Mouse (Mus musculus) left cerebral cortex, postnatal 4 days (tissue): ENCODE measurements at regions not wholly inside any gene's neighbourhood (a gene's known extent, or its start where the extent isn't known, plus 50 kb on each side); places are given as distances from the start of the nearest gene placed in this dataset.

Experiments
- DNase-seq: peaks from one replicate; pipeline ENCODE4 v3.0.0-alpha.2; 2022
- intact Hi-C: fragments of 180-260 bp; cut with DNase I; formaldehyde crosslinking; loops from one replicate; pipeline ENCODE4 v1.15.1; 2025

DNA sequence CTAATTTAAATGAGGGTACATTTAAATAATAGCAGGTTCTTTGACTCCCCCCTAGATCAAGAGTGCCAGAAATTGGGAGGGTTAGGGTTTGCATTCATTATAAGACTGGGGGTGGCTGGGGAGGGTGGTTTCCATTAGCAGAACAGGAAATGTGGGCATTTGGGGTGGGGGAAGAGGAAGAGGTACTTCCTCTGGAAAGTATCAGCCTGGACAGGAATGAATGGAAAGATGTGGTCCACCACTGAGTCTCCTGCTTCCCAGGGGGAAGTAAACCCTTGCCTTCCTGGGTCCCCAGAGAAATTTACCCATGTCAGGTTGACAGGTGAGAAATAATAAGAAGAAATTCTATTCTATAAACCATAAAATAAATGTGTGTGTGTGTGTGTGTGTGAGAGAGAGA is 171.5 kb upstream of the Serpine2 start:
- intact Hi-C loops = loop anchor here (10.0 kb wide), 1 partner anchor 132 kb away; no protein-coding TSS in a partner anchor
- DNase-seq = no peak

DNA sequence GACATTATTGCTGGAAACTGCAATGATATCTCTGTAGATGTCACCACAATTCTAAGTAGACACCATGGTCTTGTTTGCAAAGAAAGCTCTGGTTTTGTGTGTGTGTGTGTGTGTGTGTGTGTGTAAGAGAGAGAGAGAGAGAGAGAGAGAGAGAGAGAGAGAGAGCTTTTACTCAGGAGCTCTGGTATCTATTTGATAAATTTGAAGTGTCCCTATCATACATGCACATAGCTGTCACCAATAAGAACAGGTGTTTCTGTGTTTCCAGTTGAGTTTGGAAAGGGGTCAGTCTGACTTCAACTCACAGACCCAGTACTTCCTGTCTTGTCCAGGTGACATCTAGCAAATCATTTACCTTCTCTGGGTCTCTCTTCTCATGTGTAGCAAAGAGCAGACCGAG is 169.7 kb upstream of the Serpine2 start:
- no peak for DNase-seq
- intact Hi-C loops = loop anchor here (10.0 kb wide), 1 partner anchor 134 kb away; no protein-coding TSS in a partner anchor

DNA sequence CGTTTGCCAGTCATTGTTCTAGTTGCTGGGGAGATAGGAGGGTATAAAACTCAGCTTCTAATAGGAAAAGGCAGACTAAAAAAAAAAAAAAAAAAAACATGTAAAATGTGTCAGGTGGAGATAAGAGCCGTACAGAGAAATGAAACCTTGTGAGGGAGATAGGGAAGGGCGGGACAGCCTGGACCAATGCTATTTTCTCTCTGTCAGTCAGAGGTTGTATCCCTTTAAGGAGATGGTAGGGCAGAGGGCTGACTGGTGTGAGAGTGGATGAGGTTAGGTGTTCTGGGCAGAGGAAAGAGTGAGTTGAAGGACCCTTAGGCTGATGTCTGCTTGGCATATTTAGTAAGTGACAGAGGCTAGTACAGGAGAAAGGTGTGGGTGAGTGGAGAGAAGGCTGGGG is 169.2 kb upstream of the Serpine2 start:
- no peak for DNase-seq

DNA sequence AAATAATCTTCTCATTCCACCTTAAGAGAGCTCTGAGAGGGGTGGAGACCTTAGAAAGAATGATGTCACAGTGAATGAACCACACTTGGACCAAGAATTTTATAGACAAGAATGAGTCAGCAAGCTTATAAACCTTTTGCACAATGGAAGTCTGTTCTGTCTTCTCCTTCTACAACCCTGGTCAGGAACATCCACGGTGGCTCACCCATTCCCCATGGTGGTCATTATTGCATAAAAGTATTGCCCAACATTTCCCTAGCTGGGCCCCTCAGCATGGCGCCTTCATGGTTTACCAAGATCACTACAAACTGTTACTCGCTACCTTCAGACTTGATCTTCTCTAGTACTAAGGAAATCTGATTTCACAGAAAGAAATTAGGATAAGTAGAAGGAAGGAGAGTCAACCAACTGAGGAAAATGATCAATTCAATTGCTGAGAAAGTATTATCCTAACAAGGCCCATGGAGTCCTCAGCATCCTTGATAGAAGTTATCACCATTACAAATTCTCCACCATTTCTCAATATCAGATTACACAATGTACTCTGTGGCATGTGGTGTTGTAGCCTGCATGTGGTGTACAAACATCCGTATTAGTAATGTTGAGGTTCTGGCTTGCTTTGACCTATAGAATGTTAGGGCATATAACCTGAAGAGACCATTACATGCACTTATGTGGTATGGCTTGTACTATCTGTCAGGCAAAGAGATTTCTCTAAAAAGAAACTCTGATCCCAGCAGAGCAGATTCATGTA is 165.1 kb upstream of the Serpine2 start:
- no peak for DNase-seq
- intact Hi-C loops = no loop called here

More for the DNA sequence above, 169.2 kb upstream of the Serpine2 start:
- intact Hi-C loops = loop anchor here (10.0 kb wide), 1 partner anchor 135 kb away; no protein-coding TSS in a partner anchor

DNA sequence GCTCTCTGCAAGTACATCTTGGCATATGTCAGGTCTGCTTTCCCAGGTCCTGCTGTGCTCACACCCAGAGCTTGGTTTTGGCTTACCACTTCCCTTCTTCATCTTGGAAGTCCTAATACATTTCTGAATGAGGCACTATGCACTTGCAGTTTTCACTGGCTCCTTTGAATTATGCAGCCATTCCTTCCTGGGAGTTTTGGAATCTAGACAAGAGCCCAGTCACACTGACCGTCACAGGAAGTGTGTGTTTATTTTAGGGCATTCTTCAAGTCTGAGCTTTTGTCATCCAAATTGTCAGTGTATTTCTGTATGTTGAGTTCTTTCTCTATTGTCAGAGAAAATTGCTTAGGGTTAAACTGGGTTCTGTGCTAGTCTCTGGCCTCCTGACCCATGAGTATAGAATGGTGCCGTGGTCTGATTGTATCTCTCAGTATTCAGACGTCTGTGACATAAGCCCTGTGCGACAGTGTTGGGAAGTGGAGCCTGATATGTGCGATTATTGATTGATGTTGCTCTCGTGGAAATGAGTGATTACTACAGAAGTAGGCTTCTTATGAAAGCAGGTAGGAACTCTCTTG is 162.6 kb upstream of the Serpine2 start:
- no peak for DNase-seq
- intact Hi-C loops = no loop called here

DNA sequence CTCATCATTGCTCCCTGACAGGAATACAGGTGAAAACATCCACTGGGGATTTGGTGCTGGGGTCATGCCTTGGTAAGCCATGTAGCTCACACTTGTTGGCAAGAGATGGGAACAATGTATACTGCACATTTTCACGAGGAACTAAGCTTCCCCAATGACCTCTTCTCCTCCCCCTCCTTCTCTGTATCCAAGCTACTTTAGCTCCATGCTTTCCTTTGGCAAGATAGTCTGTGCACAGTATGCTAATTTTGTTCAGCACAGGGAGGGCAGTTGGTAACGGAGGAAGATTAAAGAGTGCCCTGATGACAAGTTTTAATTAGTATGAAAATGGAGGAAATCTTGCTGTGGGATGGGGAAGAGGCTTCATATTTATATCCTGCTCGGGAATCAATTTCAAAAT is 160.9 kb upstream of the Serpine2 start:
- intact Hi-C loops = no loop called here
- no peak for DNase-seq

DNA sequence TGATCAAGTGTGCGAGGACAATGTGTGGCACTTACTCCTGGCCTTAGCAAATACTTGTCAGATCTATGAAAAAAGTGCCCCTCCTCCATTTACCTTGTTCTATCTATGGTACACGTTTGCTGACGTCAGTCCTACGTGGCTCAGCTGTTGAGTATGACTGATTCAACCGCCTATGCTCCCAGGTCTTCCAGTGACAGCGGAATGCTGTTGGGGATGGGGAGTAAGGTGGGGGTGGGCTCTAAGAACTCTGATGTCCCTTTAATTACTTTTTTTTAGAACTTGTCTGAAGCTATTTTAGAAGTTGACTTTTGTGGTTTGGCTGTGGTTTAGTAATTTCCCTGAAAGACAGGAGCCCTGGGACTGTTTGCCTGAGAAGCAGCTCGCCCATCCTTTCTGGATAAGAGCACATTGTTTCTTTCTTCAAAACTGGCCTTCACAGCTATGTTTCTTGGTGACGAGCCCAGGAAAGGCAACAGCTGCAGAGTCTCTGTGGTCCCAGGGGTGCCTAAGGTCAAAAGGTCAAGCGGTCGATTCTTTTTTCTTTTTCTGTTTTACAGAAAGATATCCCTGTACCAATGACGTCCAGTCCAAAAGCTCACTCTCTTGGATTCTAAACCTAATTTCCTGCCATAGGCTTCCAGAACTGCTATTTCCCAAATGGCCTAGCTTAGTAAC is 157.5 kb upstream of the Serpine2 start:
- intact Hi-C loops = no loop called here
- DNase-seq = peak; percentile 13

DNA sequence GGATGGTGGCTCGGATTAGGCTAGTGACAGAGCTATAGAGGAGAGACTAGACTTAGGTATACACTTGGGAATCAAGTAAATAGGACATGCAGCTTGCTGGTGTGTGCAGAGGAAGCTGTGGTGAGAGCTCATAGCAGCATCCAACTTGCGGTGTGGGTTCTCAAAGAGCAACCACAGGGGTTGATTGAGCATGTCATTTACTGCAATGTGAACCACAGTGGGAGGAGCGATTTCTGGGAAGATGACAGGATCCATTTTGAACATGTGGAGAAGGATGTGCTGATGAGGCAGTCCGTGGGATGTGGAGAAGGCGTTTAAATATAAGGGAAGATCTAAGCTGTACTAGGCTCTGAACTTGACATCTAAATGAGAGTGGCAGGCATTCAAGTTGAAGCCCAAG is 154.5 kb upstream of the Serpine2 start:
- intact Hi-C loops = no loop called here
- DNase-seq = no peak

DNA sequence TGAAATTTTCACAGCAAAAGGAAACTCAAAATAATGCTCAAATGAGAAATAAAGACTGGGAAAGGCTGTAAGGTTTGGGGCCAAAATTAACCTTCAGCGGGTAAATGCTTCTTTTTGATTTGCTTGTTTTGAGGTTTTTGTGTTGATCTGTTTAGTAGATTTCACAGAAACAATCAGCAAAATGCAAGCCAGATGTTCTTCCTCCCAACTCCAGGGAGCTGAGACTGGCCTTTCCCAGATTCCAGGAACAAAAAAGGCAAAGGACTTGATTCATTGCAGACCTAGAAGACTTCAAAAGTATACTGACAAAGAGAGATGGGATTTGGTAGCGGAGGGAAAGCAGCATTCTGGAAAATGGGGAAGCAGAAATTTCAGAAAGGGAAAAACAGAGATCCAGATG is 153.6 kb upstream of the Serpine2 start:
- DNase-seq = no peak
- intact Hi-C loops = no loop called here

DNA sequence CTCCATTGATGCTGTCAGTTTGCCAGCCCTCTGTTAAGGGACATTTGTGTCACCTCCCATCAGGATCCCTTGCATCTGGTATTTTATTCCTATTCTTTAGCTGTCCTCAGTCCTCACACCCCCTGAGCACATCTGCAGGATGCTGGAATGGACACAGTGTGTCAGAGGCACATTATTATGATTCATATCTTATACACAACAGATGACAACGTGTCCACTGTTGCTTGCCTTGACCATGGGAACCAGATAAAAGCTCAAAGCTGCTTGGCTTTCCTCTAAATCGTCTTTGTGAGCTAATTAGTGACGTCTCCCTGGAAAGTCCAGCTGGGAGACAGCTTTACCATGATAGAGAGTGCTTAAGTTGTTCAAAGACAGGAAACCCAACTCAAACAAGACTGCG is 149.7 kb upstream of the Serpine2 start:
- DNase-seq = no peak
- intact Hi-C loops = no loop called here

DNA sequence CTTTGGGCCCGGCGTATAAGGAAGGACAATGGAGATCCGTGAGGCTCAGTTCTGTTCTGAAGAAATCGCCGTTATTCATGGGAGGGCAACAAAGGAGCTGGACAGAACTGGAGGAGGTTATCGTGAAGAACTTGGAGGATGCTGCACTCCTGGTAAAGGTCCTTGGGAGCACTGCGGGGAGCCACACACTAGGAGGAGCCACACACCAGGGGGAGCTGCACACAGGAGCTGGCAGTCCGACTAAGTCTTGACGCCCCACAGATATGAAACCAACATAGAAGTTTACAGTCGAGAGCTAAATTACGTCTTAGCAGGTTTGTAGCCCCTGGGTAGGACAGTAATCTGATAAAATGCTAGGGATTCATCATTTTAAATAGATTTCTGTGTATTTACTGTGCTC is 138.1 kb upstream of the Serpine2 start:
- intact Hi-C loops = no loop called here
- DNase-seq = peak; percentile 4

DNA sequence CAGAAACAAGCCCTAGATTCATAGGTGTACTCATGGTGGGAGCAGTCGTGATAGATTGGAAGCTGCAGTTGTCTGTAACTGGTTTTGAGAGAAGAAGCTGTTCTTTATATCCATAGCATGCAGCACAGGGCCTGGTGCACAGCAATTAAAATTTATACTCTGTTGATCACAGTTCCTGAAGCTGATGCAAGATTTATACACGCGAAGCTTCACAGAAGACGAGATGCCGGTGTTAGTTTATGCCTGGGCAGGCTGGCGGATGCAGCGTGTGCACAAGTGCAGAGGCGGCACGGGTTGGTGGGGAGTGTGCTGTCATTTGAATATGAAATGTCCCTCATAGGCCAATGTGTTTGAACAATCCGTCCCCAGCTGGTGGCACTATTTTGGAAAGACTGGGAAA is 136.9 kb upstream of the Serpine2 start:
- DNase-seq = no peak
- intact Hi-C loops = no loop called here

DNA sequence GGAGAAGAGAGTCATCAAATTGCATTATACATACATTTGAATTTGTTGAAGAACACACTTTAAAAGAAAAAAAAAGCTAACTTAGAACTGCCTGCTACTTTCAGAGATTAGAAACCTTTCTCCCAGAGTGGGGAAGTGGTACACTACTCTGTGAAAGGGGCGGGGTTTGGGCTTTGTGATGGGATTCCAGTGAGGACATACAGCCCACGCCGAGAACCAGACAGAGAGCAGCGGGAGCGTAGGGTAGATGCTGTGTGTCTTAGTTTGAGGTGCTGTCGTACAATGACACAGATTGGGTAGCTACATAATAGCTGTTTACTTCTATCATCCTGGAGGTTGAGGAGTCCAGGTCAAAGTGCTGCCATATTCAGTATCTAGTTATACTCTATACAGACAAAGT is 136.5 kb upstream of the Serpine2 start:
- intact Hi-C loops = no loop called here
- DNase-seq = no peak

DNA sequence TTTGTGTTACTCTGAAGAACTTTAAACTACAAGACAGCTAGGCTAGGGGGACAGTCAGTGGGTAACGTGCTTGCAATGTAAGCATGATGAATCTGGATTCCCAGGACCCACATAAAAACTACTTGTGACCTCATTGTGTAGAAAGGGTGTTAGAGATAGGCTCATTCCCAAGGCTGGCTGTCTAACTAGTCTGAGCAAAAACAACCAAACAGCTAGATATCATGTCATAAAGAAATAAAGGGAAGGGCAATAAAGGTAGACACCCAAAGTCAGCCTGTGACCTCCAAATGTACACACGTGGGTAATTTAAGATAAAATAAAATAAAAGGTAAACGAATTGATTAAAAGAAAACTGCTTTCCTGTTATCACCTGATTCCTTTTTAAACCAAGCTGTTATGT is 123.7 kb upstream of the Serpine2 start:
- DNase-seq = no peak
- intact Hi-C loops = no loop called here

DNA sequence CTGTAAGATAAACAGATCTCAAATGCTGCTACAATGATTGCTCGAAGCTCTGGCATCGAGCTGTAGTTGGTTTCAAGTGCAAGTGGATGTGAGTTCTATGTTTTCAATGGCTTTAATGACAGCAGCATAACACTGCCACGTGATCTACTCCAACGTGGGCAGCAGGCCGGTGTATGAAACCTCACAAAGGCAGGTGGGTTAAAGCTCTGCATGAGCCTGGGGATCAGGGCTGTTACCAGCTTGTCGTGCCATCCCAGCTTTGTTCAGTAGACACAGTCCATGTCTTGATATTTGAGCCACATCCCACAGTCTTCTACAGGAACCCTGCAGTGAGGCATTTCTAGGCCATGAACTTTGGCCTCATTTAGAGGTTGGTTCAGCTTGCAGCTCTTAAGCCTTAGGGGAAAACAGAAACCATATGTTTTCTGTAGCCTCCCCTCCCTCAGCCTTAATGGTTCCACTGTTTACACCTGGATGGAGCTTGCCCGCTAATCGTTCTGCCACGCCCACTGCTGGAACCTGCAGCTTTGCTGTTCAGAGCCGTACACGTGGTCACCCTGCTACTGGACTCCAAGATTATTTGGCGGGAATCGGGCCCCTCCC is 121.8 kb upstream of the Serpine2 start:
- no peak for DNase-seq
- intact Hi-C loops = no loop called here

DNA sequence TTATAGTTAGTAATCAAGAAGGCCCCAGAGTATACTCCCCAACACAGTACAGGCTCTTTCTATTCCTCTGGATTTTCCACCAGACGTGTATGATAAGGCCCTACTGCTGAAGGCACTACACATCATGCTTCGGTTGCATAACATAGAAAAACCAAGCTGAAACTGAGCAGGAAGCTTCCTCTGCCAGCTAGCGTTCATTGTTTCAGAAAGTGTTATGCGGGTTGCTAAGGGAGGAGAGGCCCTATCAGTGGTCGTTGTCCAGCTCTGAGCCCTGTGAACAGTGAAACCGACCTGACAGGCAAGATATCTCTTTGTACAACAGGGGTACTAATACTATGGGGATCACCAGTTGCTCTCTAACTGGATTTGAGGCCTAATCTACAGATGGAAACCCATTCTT is 118.9 kb upstream of the Serpine2 start:
- no peak for DNase-seq
- intact Hi-C loops = no loop called here

DNA sequence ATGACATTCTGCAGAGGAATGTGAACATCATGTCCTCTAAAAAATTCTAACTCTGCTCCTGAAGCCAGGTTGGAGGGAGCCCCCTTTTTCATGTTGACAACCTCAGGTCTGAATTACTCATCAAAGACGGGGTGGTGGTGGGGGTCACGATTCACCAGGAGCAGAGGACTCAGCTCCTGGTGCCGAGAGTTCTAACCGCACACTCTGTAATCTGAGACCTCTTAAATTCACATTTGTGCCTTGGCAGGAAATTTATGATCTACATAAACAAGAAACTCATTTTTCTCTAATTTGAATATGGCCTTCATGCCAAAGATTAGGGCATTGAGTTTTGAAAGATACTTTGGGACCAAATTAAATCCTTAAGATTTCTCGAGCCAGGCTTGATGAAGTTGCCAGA is 117.2 kb upstream of the Serpine2 start:
- intact Hi-C loops = no loop called here
- no peak for DNase-seq

DNA sequence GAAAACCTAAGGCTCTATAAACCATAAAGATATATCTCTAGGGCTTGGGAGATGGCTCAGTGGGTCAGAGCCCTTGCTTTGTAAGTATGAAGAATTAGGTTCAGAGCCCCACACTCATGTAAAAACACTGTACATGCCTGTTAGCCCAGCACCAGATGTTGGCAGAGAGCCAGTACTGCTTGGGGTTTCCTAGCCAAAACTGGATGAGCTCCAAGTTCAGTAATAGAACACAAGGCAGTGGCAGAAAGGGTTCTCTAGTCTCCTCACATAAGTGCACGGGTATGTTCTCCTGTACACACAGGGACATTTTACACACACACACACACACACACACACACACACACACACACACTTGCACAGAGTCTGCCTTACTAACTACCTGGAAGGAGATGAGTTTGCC is 95.1 kb upstream of the Serpine2 start:
- DNase-seq = peak; percentile 86

DNA sequence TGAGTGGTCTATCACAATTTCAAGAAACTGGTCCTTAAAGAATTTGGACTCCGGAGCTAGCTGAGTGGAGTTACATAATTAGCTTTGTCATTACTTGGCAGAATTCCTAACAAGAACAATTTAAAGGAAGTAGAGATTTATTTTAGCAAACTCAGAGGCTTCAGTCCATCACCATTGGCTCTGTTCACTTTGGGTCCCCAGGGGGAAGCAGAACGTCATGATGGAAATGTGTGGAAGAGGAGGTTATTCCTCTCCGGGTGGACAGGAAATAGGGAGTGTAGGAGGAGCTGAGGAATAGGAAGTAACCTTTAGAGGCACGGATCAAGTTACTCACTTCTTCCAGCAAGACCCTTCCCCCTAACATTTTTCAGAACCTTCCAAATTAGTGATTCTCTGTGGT is 83.3 kb upstream of the Serpine2 start:
- DNase-seq = no peak
- intact Hi-C loops = no loop called here

More for the DNA sequence above, 95.1 kb upstream of the Serpine2 start:
- intact Hi-C loops = no loop called here

DNA sequence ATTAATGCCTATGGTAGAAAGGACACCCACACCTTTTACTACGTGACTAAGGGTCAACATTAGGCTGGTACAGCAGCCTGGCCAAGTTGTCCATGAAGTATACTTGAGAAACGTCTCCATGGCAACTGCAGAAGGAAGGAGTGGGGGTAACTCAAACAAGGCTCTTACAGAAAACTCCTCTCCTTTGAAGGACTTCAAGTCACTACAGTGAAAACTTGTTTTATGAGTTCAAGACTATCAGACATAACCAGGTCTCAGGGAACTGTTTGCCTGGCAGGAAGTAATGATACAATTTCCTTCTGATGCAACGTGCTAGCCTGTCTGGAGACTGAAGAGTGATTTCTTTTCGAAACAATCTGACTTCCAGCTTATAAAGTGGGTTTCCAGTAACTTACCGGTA is 71.5 kb upstream of the Serpine2 start:
- intact Hi-C loops = no loop called here
- no peak for DNase-seq

DNA sequence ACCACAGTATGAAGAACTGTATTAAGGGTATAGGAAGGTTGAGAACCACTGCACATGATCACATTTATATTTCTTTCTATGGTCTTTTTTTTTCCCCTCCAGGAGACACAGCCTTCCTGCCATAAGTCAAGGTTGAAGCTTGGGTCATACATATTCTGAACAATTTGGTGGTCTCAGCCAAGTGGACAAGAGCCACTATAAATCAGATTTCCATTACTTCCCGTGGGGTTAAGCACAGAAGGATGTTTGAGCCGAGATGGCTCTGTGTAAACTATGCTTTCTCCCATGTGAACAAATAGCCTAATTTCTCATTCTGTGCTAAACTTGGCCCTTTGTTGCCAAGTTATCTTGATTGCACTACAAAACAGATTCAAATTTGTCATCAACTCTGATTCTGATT is 66.8 kb upstream of the Serpine2 start:
- DNase-seq = no peak
- intact Hi-C loops = no loop called here

DNA sequence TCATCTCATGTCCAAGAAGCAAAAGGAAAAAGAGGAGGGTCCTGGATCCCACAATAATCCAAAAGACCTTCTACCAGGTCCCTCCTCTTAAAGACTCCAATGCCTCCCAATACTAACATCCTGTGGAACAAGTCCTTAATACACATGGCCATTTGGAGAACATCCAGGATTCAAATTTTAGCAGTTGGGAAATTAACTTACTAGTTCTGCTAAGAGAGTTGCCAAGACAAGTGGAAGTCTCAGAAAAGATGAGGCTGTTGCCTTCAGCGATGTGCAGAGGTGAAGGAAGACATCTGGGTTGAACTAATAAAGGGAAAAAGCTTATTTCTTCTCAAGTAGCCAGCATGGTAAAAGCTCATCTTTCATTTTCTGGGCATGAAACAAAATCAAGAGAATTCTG is 64.8 kb upstream of the Serpine2 start:
- DNase-seq = no peak
- intact Hi-C loops = no loop called here
